Mouse (Mus musculus) neural tube, embryonic 10.5 days (tissue): ENCODE results near the gene Tbc1d15.

ENCODE experiments used
- DNase-seq: peaks from one replicate; pipeline ENCODE4 v3.0.0-alpha.2; 2017; ENCODE audit warnings: low spot score; ENCODE audit errors: extremely low spot score

The Tbc1d15 gene

DNA sequence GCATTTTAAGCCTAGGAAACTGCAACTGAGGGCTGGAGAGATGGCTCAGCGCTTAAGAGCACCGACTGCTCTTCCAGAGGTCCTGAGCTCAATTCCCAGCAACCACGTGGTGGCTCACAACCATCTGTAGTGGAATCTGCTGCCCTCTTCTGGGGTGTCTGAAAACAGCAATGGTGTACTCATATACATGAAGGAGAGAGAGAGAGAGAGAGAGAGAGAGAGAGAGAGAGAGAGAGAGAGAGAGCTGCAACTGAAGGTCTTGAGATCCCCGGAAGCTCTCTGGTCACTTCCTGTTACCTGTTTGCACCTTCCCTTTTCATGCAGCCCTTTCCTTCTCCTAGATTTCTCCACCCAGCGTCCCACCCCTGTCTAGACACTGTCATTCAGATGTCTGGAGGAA, 91.0 kb downstream of the Tbc1d15 start:
- DNase-seq: no peak
